Mouse (Mus musculus) frontal cortex, adult (tissue): ENCODE data around the gene Sox18.

Experiments
- ATAC-seq: cut with Nextera tagmentation; 2 replicates; pipeline ENCODE4 v1.9.2; 2017; ENCODE audit warnings: mild to moderate bottlenecking, moderate library complexity, mixed read lengths; ENCODE audit not compliant: low TSS enrichment

The Sox18 gene

DNA sequence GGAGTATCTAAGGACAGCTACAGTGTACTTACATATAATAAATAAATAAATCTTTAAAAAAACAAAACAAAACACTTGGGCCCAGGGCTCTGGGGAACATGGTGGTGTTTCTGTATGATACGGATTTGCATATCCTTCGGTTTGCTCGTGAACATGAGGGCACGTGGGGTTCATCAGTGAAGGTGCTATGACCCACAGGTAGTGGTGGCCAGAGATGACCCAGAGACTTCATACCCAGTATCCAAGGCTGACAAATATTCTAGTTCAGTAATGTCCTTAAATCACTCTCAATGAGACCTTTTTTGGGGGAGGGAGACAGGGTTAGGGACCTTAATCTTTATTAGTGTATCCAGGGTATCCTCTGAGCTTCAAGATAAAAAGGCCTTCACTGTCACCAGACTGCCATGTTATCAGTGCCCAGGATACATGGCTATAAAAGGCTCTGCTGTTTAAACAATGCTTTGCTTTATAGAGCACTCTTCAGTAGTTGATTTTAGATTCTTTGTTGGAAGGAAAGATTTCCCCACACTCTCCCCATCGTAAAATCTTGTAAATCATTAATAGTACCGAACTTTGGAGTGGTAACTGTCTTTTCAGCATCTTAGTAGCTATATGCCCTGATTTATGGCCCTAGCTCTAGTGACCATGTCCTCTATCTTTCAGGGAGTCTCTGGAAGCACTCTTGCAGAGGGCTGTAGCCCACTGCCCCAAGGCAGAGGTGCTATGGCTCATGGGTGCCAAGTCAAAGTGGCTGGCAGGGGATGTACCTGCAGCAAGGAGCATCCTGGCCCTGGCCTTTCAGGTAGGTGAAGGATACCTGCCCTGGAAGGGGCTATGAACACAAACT, 24.6 kb downstream of the Sox18 start:
- no peak for ATAC-seq

DNA sequence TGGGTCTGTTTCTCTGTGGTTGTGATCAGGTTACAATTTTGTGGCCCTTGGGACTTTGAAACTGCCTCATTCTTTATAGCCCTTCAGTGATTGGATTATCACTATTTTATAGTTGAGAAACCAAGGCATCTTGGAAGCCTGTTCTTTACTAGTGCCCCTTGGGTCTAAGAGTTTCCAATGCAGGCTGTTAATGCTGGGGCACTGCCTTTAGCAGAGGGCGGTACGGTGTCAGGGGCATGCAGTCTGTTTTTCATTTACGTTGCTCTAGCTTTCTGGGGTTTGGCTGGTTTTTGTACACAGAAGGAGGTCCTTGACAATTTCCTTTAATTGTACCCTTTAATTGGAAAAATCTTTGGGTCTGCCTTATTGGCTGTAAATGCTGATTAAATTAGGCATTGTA, 25.8 kb downstream of the Sox18 start:
- ATAC-seq, result no peak

DNA sequence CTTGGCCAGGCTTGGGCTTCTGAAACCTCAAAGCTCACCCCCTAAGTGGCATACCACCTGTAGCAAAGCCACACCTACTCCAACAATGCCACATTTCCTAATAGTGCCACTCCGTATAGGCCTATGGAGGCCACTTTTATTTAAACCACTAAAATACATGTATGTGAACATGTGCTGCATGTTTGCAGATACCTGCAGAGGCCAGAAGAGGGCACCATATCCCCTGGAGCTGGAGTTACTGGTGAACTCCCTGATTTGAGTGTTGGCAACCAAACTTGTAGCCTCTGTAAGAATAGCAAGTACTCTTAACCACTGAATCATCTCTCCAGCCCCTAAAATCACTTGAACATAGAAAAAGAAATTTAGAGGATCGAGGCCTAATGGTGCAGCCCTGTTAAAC, 27.1 kb downstream of the Sox18 start:
- ATAC-seq, result no peak

DNA sequence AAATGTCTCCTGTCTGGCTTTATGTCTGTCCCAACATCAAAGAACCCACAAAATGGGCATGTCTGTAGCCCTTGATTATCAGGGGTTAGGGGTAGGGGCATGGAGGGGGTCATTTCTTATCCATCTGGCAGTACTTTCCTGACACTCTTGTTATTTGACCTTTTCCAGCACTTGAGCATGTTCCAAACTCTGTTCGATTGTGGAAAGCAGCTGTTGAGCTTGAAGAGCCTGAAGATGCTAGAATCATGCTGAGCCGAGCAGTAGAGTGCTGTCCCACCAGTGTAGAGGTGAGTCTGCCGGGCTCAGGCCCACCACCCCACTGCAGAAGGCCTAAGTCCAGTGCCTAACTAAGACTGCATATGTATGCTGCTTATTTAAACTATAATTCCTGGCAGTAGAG, 35.6 kb downstream of the Sox18 start:
- ATAC-seq, result no peak

DNA sequence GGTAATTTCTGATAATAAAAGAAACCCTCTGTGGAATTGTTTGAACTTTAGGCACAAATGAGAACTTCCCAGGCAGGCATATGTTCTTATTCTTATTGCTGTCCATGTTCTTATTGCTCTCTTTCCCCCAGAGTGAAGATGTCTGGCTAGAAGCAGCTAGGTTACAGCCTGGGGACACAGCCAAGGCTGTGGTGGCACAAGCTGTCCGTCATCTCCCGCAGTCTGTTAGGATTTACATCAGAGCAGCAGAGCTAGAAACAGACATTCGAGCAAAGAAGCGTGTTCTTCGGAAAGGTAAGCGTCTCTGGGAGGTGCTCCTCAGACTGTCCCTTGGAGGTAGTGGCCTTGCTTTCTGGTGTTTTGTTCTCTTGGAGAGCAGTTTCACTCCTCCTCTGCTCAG, 38.8 kb downstream of the Sox18 start:
- ATAC-seq, result no peak

DNA sequence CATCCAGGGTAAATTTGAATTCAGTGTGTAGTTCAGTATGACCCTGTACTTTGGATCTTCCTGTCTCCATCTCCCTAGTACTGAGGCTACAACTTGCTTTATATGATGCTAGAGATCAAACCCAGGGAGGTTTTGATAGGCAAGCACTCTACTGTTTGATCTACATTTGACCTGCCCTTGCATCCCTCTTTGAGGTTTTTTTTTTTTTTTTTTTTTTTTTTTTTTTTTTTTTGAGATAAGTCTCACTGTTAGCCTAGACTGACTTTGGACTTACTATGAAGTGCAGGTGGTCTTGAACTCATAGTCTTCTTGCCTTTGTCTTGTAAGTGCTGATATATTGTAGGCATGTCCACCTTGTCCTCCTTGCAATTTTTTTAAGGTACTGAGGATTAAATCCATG, 43.0 kb downstream of the Sox18 start:
- ATAC-seq, result no peak

DNA sequence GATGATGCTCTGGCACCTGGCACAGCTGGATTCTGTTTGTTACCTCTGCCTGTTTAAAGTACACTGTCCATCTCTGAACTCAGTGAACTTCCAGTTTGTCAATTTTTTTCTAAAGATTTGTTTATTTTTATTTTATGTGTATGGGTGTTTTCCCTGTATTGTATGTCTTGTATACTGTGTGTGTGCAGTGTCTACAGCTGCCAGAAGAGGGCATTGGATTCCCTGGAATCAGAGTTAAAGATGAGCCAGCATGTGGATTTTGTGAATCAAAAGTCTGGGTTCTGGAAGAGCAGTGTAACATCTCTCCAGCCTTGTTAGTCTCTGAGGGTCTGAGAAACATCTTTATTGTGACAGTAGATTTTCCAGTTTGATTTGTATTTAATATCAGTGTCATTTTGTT, 48.0 kb downstream of the Sox18 start:
- ATAC-seq, result no peak
